Mouse (Mus musculus) adipocyte (in vitro differentiated cells): ENCODE results near the gene AC134908.4.

Experiments
- DNase-seq: peaks from one replicate; pipeline ENCODE4 v3.0.0-alpha.2; 2016; ENCODE audit warnings: low spot score

Gene AC134908.4

DNA sequence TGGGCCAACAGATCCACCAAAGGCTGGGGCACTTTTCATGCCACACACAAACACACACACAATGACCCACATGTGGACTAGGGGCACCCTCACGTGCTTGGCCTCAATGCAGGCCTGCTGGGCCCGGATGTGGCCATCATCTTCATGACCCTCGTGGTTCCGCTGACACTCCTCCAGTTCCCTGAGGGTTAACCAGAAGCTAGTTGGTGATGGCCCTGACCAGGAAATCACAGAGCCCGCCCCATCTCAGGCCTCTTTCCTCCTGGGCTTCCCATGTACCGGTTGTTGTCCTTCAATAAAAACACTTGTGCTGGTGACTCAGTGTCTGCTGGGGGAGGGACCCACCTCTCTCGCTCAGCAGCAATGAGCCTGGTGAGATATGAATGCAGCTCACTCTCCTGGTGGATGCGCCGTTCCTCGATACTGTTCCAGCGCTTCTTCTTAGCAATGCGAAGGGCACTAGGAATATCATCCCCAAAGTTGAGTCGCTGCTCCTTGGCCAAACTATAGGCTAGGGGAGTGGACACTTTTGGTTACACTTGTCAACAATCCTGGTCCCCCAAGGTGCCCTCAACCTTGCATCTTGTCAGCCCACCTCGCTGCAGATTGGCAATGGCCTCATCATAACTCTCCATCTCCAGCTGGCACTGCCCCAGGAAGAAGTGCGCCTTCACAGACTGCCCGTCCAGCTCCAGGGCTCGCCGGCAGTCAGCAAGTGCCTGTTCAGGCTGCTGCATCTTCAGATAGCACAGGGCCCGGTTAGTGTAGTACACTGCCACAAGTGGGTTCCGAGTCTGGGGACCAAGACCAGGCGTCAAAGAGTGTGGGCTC is 36.2 kb upstream of the AC134908.4 start:
- peak; percentile 48 for DNase-seq

- DNase-seq, result no peak
Observed at GRCm38 (mm10) chr17:25830806-25831431, 35.5 kb upstream of the AC134908.4 start.

GRCm38 (mm10) chr17:25830200-25830753 is 34.8 kb upstream of the AC134908.4 start:
- DNase-seq, result no peak

DNA sequence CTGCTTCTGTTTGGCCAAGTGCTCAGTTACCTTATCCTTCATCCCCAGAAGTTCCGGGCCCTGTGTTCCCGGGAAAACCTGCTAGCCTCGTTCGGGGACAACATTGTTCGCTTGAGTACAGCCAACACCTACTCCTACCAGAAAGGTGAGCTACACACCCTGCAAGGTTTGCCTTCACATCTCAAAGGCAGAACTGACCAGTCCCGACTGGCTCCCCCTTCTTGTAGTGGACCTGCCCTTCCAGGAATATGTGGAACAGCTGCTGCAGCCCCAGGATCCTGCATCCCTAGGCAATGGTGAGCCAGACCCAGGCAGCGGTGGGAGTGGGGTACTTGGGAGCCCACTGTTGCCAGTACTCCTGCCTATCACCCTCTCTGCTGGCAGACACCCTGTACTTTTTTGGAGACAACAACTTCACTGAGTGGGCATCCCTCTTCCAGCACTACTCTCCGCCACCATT is 34.1 kb upstream of the AC134908.4 start:
- DNase-seq, result no peak

DNA sequence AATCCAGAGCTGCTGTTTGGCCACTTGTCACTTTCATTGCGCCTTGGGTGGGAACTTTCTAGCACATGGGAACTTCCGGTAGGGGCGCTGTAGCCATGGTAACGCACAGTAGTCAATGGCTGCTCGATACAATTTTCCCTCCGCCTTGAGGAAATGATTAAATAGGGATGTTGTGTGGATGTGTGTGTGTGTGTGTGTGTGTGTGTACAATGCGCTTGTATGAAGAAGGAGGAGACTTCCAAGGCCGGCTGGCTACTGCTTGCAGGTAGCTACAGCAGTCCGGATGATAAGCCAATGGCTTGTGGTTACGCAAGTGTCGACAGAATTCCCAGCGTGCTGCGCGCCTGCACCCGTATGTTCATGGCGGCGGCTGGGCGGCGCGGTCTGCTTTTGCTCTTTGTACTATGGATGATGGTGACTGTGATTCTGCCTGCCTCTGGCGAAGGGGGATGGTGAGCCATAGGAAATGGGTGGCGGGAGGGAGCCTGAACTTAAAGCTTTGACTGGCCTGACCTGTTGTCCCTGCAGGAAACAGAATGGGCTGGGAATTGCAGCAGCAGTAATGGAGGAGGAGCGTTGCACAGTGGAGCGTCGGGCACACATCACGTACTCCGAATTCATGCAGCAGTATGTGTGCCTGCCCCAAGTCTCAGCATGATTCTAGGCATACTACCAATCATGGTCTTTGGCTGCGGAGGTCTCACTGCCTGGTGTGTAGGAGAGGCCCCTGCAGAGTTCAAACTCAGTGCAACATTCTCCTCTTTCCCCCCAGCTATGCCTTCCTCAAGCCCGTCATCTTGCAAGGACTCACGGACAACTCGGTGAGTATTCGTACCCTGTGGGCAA is 33.5 kb upstream of the AC134908.4 start, which contains the start of gene Jmjd8:
Jmjd8 (plus strand) TSS at position 156 of the 846 bp plus-strand sequence.
- peak; percentile 63 for DNase-seq

DNA sequence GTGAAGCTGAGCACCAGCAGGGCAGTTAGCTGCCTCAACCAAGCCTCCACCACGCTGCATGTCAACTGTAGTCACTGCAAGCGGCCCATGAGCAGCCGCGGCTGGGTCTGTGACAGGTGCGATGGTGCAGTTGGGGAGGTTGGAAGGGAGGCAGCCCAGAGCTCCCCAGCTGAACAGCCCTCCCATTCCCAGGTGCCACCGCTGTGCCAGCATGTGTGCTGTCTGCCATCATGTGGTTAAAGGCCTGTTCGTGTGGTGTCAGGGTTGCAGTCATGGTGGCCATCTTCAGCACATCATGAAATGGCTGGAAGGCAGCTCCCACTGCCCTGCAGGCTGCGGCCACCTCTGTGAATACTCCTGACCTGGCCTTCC is 32.8 kb upstream of the AC134908.4 start:
- DNase-seq, result no peak

GRCm38 (mm10) chr17:25827546-25828222 is 32.2 kb upstream of the AC134908.4 start:
- DNase-seq, result no peak

DNA sequence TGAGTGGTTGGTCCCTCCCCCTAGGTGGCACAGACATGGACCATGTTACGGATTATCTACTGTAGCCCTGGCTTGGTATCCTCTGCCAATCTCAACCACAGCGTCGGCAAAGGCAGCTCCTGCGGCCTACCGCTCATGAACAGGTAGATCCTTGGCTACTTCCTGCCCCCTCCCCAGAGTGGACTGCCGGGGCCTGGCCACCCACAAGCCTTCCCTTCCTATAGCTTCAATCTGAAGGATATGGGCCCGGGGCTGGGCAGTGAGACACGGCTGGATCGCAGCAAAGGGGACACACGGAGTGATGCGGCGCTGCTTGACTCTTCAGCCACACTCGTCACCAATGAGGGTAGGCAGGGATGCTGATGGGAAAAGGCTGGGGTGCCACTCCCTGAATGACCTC is 31.6 kb upstream of the AC134908.4 start:
- no peak for DNase-seq

- no peak for DNase-seq
Observed at GRCm38 (mm10) chr17:25825984-25826570, 30.6 kb upstream of the AC134908.4 start.

DNA sequence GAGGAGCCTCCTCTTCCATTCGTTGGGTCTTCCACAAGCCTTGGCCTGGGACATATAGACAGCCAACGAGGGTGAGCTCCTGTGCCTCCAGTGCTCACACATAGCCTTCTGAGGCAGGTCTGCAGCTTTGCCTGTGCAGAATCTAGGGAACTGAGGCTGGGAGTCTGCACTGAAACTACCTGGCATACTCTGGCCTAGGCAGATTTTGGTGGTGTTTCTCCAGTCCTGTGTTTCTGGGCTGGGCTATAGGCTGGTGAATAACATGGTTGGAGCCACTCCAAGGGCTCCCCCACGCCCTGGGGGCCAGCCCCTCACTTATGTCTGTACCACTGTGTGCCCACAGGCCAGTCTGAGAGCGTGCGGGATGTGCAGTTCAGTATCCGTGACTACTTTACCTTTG is 29.9 kb upstream of the AC134908.4 start:
- no peak for DNase-seq

DNA sequence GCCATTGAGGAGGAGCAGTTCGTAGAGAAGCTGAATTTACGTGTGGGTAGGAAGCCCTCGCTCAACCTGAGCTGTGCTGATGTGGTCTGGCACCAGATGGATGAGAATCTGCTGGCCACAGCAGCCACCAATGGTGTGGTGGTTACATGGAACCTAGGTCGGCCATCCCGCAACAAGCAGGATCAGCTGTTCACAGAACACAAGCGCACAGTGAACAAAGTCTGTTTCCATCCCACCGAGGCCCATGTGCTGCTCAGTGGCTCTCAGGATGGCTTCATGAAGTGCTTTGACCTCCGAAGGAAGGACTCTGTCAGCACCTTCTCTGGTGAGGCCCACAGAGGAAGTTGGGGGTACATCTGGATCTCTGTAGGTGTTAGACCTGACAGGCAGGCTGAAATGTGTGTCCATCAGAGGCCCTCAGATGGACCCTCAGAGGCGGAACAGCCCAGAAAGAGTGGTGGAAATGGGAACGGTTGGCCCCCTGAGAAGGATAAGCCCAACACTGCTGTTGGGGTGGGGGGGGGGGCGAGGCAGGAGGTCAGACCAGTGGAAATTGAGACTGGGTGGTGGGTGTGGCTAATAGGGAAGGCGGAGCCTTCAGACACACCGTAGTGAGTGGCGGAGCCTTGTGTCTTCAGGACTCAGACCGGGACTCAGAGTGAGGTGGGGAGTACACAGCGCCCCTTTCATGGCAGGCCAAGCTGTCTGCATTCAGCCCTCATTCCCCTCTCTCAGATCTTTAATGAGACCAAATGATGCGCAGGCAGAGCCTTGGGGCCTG is 29.1 kb upstream of the AC134908.4 start:
- DNase-seq, result no peak

GRCm38 (mm10) chr17:25823452-25823851 is 28.0 kb upstream of the AC134908.4 start, which contains the start of gene Wdr24:
TSS of gene Wdr24 (plus strand) at chr17:25823627.
- peak; percentile 93 for DNase-seq

GRCm38 (mm10) chr17:25818851-25819780 is 23.7 kb upstream of the AC134908.4 start:
- DNase-seq, result no peak

DNA sequence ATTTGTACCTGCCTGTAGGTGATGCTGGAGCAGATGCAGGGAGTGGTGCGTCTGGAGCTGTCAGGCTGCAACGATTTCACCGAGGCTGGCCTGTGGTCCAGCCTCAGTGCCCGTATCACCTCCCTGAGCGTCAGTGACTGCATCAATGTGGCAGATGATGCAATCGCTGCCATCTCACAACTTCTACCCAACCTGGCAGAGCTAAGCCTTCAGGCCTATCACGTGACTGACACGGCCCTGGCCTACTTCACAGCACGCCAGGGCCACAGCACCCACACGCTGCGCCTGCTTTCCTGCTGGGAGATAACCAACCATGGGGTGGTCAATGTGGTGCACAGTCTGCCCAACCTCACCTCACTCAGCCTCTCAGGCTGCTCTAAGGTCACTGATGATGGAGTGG is 22.2 kb upstream of the AC134908.4 start:
- DNase-seq, result no peak

- DNase-seq, result peak; percentile 66
Observed at GRCm38 (mm10) chr17:25813471-25813870, 18.0 kb upstream of the AC134908.4 start.

DNA sequence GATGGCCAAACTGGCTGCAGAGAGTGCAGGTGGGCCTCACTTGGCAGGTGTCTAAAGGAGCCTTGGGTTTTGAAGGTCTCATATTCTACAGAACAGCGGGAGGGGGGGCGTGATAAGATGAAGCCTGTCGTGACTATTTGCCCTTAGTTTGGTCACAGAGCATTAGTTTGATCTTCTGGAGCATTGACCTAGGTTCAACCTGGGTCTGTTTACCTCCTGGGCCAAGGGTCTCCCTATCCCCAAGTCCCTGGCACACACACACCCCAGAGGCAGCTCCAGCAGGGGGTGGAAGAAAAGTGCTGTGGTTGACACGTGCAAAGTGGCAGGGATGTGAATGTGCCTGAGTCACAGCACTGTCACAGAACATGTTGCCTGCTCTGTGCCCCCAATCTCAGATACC is 15.4 kb upstream of the AC134908.4 start:
- no peak for DNase-seq

DNA sequence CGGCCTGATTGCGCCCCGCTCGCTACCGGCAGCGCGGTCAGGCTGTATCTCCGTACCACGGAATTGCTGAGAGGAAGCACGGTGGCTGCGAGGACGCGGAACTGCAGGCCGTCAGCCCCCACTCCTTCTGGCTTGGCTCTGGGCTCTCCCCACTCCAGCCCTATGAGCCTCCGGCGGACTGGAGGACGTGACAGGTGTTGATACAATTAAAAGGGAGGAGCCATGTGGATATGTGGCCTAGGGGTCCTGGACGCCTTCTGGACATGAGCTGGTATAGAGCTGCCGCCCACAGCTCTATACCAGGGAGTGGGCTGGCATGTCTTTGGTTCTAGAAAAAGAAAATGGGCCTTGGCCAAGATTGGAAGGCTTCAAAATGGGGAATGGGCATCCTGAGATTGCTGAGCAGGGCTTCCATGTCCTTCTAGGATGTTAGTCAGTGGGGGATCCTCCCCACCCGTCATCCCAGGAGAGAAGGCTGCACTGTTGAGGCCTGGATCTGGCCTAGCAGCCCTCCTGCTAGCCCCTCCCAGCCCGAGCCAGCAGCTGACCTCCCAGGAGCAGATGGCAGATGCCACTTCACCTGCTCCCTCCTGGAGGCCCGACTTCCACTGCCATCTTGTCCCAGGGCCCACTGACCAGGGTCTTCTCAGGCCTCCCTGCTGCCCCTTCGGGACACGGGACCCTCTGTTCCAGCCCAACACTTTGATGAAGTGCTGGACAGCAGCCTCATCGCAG is 14.3 kb upstream of the AC134908.4 start:
- no peak for DNase-seq

GRCm38 (mm10) chr17:25808789-25809605 is 13.5 kb upstream of the AC134908.4 start, which contains the start of gene Fbxl16:
TSS of gene Fbxl16 (plus strand) at chr17:25809085.
- no peak for DNase-seq
